ENCODE assay signal across 8 mouse cellular contexts in the genomic region with DNA sequence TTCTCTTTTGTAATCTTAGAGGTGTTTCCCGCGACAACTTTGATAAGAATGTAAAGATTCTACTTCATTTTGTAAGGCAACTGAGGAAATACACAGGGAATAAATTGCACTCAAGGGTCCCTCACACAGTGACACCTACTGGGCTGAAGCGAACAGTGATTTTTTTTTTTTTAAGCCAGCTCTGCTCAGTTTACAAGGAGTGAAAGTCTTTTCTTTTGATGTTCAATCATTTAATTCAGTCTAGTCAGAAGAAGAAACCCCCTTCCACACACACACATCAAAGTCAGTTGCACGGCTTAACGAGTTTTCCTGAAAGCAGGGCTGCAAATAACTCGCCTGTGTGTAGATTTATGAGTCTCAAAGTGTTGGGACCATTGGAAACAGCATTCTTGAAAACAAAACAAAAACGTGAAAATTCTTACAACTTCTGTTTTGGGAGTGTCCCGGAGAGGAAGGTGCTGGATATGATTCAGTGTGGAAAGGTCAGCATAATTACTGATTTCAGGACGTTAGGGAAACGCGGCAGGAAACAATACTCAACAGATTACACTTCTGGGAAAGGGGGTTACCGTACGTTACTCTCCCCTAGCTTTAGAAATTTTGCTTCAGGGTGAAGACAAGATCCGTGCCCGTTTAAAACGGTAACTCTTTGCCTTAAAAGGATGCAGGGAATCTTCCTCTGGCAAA. TPM values are rescaled to one million over a fixed set of nuclear protein-coding genes. Genes with fewer than 3 reads are reported as not detected.
DNase-seq lines count a peak whose midpoint lies in the region; ATAC-seq and TF ChIP-seq lines count a peak whose summit lies in the region.

A gene (plus strand): TSS at position 588 of the 687 bp plus-strand sequence.

- H3K4me2 ChIP-seq in kidney, embryonic 14.5 days (replicated peaks; ENCODE audit: low read depth, low read length): peak within 1 kb of the TSS; percentile 67
- H3K4me2 ChIP-seq in lung, embryonic 14.5 days: peak within 1 kb of the TSS; percentile 72

- intact Hi-C loops in gastrocnemius, postnatal 36 days (cut with DNase I): loop anchor here (5.0 to 10.0 kb wide), 3 partner anchors 121 to 639 kb away; no protein-coding TSS in a partner anchor

- peak; percentile 39 for DNase-seq in kidney, adult 9 months
- no peak for DNase-seq in kidney, postnatal 25 days
- no peak for DNase-seq in gastrocnemius, postnatal 36 days
- DNase-seq in lung, embryonic 14.5 days: peak; percentile 79
- no peak for DNase-seq in spleen, postnatal 4 days (ENCODE audit: low spot score in 2 of 2)

- WGBS in kidney, embryonic 14.5 days: under 1% methylated on average over 16 of the region's 16 CpGs
- WGBS in lung, embryonic 14.5 days: under 1% methylated on average over 16 of the region's 16 CpGs
- 2% methylated on average over 16 of the region's 16 CpGs for WGBS in small intestine, adult 2 months

- no peaks in the 10 kb centered on the region for H3K9me3 ChIP-seq in kidney, embryonic 14.5 days (ENCODE audit: control insufficient read depth, low read length)
- H3K9me3 ChIP-seq in lung, embryonic 14.5 days (ENCODE audit: low read depth, low read length): no peaks in the 10 kb centered on the region

- peak within 1 kb of the TSS; percentile 65 for H3K9ac ChIP-seq in kidney, embryonic 14.5 days (ENCODE audit: low read depth, low read length)
- H3K9ac ChIP-seq in lung, embryonic 14.5 days: peak within 1 kb of the TSS; percentile 59

- no peaks in the 10 kb centered on the region; the same call in 1 of the 2 replicates for H3K36me3 ChIP-seq in kidney, embryonic 14.5 days (ENCODE audit: control insufficient read depth, insufficient read depth, low read length)
- H3K36me3 ChIP-seq in lung, embryonic 14.5 days (ENCODE audit: insufficient read depth): no peaks in the 10 kb centered on the region
- no peaks in the 10 kb centered on the region for H3K36me3 ChIP-seq in small intestine, adult 2 months (ENCODE audit: control insufficient read depth, insufficient read depth, low read length)

- H3K27ac ChIP-seq in brown adipose tissue, adult 24 weeks (replicated peaks; ENCODE audit: low read depth, low read length): no peak within 1 kb of the TSS
- H3K27ac ChIP-seq in kidney, embryonic 14.5 days (ENCODE audit: low read depth, low read length): peak within 1 kb of the TSS; percentile 95
- peak within 1 kb of the TSS; percentile 88 for H3K27ac ChIP-seq in lung, embryonic 14.5 days (ENCODE audit: low read depth)
- peak within 1 kb of the TSS; percentile 63 for H3K27ac ChIP-seq in small intestine, adult 2 months (ENCODE audit: insufficient read depth, low read depth, low read length)

- ATAC-seq in kidney, embryonic 14.5 days (ENCODE audit: low FRiP score, low TSS enrichment): peak; percentile 58; the same call in 1 of the 2 replicates
- peak; percentile 19; the same call in 1 of the 2 replicates for ATAC-seq in lung, embryonic 14.5 days (ENCODE audit: insufficient read depth)

- no peak for TF ChIP-seq POLR2A in small intestine, adult 2 months (IDR thresholded peaks at IDR 0.05; ENCODE audit: low read depth, low read length)

- H3K4me3 ChIP-seq in brown adipose tissue, adult 24 weeks (ENCODE audit: insufficient read depth, low read depth, low read length): peak within 1 kb of the TSS; percentile 62
- H3K4me3 ChIP-seq in kidney, embryonic 14.5 days (ENCODE audit: low read length): peak within 1 kb of the TSS; percentile 68
- peak within 1 kb of the TSS; percentile 54 for H3K4me3 ChIP-seq in lung, embryonic 14.5 days (ENCODE audit: low read depth, low read length)
- peak within 1 kb of the TSS; percentile 77 for H3K4me3 ChIP-seq in small intestine, adult 2 months (ENCODE audit: low read depth, low read length)

- no peaks in the 10 kb centered on the region for H3K4me1 ChIP-seq in brown adipose tissue, adult 24 weeks (ENCODE audit: control insufficient read depth, insufficient read depth, insufficient read length, low read length)
- no peaks in the 10 kb centered on the region for H3K4me1 ChIP-seq in kidney, embryonic 14.5 days (ENCODE audit: control insufficient read depth, insufficient read depth, low read length)
- no peaks in the 10 kb centered on the region for H3K4me1 ChIP-seq in lung, embryonic 14.5 days (ENCODE audit: insufficient read depth)
- no peaks in the 10 kb centered on the region for H3K4me1 ChIP-seq in small intestine, adult 2 months (ENCODE audit: control insufficient read depth, insufficient read depth, insufficient read length, low read length)

- no peaks in the 10 kb centered on the region for H3K27me3 ChIP-seq in kidney, embryonic 14.5 days (ENCODE audit: control insufficient read depth, insufficient read depth, low read length)
- H3K27me3 ChIP-seq in lung, embryonic 14.5 days (ENCODE audit: insufficient read depth, low read length): no peaks in the 10 kb centered on the region
- no peaks in the 10 kb centered on the region for H3K27me3 ChIP-seq in small intestine, adult 2 months (ENCODE audit: control insufficient read depth, insufficient read depth, low read length)

- peak; percentile 73 for TF ChIP-seq CTCF in lung, embryonic 14.5 days (IDR thresholded peaks at IDR 0.05; ENCODE audit: low read depth)
- TF ChIP-seq CTCF in small intestine, adult 2 months (IDR thresholded peaks at IDR 0.05; ENCODE audit: extremely low read depth, insufficient read length, insufficient replicate concordance, low read depth, low read length): no peak

RNA-seq across cellular contexts. Expression of the gene that starts here (rescaled TPM):
- 11.1 and 12.1 TPM in 2 replicates for polyA plus RNA-seq in brown adipose tissue, adult 24 weeks (2012; ENCODE audit: insufficient read depth, insufficient read length, missing spikeins)
- total RNA-seq in gastrocnemius, postnatal 36 days (2021): 10 to 100 TPM; 39.8 to 47.0 TPM
- 69.5 and 103 TPM in 2 replicates for polyA plus RNA-seq in kidney, embryonic 14.5 days (2014; fragmentation: Nextera tagmentation; extraction: Ambion mirVana)
- polyA plus RNA-seq in lung, embryonic 14.5 days (2014; fragmentation: Nextera tagmentation; extraction: Ambion mirVana): 31.3 and 37.3 TPM in 2 replicates
- polyA plus RNA-seq in small intestine, adult 2 months (2012; rRNA removed): 0.90 and 1.4 TPM in 2 replicates

Comparison
In these comparisons a context has a peak if more than half of its experiments do, and no peak if none do; other contexts are left out.
1. DNase-seq: peak in kidney, adult 9 months (single experiment) and lung, embryonic 14.5 days (single experiment); none in kidney, postnatal 25 days (0 of 2), gastrocnemius, postnatal 36 days (0 of 2) and spleen, postnatal 4 days (0 of 2).
2. Peak in every context shown above with its lines, with median percentiles within 50 percentile points of each other: H3K4me3 ChIP-seq.